Mouse (Mus musculus): ENCODE measurements around the gene Ccdc74a. TPM values are rescaled to one million over a fixed set of nuclear protein-coding genes. Genes with fewer than 3 reads are reported as not detected.

The Ccdc74a gene
- polyA plus RNA-seq (2012; rRNA removed): 1.6 and 1.8 TPM in 2 replicates

DNA sequence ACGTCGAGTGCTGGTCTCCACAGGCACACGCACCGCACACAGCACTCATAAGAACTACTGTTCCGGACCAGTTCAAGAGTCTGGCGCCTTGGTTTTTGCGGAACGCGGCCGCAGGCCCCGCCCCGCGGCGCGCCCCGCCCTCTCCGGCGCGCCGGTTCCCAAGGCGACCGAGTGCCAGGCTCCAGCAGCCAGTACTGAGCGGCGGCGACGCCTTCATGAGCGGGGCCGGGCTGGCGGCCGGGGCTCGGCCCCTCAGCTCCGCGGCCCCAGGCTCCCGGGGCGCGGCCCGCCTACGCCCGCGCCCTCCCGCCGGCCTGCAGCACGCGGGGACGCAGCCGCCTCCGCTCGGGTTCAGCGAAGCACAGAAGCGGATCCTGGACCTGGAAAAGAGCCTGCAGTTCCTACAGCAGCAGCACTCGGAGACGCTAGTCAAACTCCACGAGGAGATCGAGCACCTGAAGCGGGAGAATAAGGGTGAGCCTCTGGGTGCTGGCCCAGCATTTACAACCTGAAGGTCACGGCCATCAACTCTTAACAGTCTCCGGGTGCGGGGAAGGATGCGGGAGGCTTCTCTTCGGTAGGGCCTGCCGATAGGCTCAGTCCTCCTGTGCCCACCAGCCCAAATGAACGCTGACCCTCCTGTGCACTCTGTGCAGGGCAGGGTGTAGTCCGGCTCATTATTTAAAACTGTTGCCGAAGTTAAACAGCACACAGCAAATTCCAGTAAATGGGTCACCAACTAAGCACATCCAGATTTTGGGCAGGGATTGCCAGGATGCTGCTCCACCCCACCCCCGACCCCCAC lies at the start of gene Ccdc74a:
Ccdc74a (plus strand) TSS at position 161 of the 805 bp plus-strand sequence.

DNA sequence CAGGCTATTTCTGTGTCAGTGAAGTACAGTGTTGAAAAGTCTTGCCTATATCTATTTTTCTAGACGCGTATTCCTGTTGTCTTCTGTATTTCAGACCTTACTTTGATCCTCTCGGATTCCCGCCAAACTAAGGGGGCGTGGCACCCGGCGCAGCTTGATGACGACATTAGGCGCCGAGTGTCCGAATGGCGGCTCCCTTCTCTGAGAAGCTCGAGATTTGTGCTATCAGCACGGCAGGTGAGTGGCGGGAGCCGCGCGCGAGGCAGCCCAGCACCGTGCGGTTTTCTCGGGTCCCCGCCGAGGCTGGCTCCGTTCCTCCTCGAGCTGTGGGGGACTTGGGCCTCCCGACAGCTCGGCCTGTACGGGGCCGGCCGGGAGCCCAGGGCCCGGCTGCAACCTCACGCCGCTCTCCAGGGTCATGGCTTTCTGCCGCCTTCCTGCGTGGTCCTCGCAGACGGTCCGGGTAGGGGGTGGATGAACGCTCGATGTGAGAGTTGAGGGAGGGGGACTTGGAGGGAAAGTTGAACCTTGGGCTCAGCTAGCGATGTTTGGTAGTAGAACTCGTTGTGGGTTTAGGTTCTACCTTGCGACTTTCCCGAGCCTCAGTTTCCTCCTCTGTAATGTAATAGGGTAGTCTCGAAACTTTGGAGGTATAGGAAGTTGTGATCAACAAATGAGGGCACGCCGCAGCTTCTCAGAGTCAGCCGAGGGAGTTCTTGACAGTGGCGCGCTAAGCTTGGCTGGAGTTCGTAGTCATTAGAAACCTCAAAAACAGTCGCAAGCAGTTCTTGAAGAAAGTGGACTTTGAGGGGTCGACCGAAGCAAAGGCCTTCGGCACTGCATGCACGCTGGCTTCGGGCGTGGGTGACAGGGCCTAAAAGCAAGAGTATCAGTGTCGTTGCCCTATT lies 26.8 kb upstream of the Ccdc74a start, which contains the start of gene Smpd4:
Smpd4 (plus strand) TSS at position 157 of the 908 bp plus-strand sequence.

Other genes with a start within 250 kb of the Ccdc74a start
- 3.8 and 4.5 TPM in 2 replicates for gene Snap29, start 240.5 kb upstream of the Ccdc74a start, polyA plus RNA-seq (2012; rRNA removed)
- gene Pi4ka, start 240.2 kb upstream of the Ccdc74a start, polyA plus RNA-seq (2012; rRNA removed): 13.2 and 15.5 TPM in 2 replicates
- gene Crkl, start 194.5 kb upstream of the Ccdc74a start, polyA plus RNA-seq (2012; rRNA removed): 7.5 and 7.8 TPM in 2 replicates
- 14.7 and 16.2 TPM in 2 replicates for gene Aifm3, start 156.9 kb upstream of the Ccdc74a start, polyA plus RNA-seq (2012; rRNA removed)
- gene Lztr1, start 137.8 kb upstream of the Ccdc74a start, polyA plus RNA-seq (2012; rRNA removed): 68.0 and 81.9 TPM in 2 replicates
- gene Thap7, start 115.3 kb upstream of the Ccdc74a start, polyA plus RNA-seq (2012; rRNA removed): 18.5 and 20.1 TPM in 2 replicates
- 0.06 and 0.11 TPM in 2 replicates for gene Lrrc74b, start 85.2 kb upstream of the Ccdc74a start, polyA plus RNA-seq (2012; rRNA removed)
- gene P2rx6, start 84.6 kb upstream of the Ccdc74a start, polyA plus RNA-seq (2012; rRNA removed): 0.08 and 0.10 TPM in 2 replicates
- 5.4 and 6.0 TPM in 2 replicates for gene Slc7a4, start 63.3 kb upstream of the Ccdc74a start, polyA plus RNA-seq (2012; rRNA removed)
- gene Smpd4, start 27.1 kb upstream of the Ccdc74a start, polyA plus RNA-seq (2012; rRNA removed): 17.5 and 17.6 TPM in 2 replicates
- gene Med15, start 86.4 kb downstream of the Ccdc74a start, polyA plus RNA-seq (2012; rRNA removed): 12.6 and 18.0 TPM in 2 replicates
- 14.3 and 15.0 TPM in 2 replicates for gene Klhl22, start 113.1 kb downstream of the Ccdc74a start, polyA plus RNA-seq (2012; rRNA removed)
- gene Scarf2, start 150.8 kb downstream of the Ccdc74a start, polyA plus RNA-seq (2012; rRNA removed): 4.7 and 6.5 TPM in 2 replicates
- gene B830017H08Rik, start 186.7 kb downstream of the Ccdc74a start, polyA plus RNA-seq (2012; rRNA removed): not detected in 2 replicates
- 1.0 and 1.6 TPM in 2 replicates for gene Car15, start 191.9 kb downstream of the Ccdc74a start, polyA plus RNA-seq (2012; rRNA removed)
- gene Gm20518, start 245.2 kb downstream of the Ccdc74a start, polyA plus RNA-seq (2012; rRNA removed): 0.13 and 0.24 TPM in 2 replicates
- gene Tssk1, start 247.8 kb downstream of the Ccdc74a start, polyA plus RNA-seq (2012; rRNA removed): 0.02 and 0.03 TPM in 2 replicates

Data from liver, embryonic 18 days (tissue).